Mouse (Mus musculus) E14TG2a.4 (cell line): ENCODE measurements around the gene Ptcd1.

Experiments used
- H3K27me3 ChIP-seq: 2 replicates; pipeline ENCODE4 v1.6.1; 2014; ENCODE audit warnings: low read length, control low read depth; ENCODE audit not compliant: insufficient read depth
- H3K36me3 ChIP-seq: 2 replicates; pipeline ENCODE4 v1.6.1; 2014; ENCODE audit warnings: low read length, control low read depth; ENCODE audit not compliant: insufficient read depth
- H3K4me1 ChIP-seq: replicated peaks from 2 replicates; pipeline ENCODE4 v1.6.1; 2014; ENCODE audit warnings: low read depth, low read length, control low read depth
- H3K4me3 ChIP-seq: replicated peaks from 2 replicates; pipeline ENCODE4 v1.5.1; 2014; ENCODE audit warnings: mild to moderate bottlenecking, low read length
- H3K9me3 ChIP-seq: 2 replicates; pipeline ENCODE4 v1.6.1; 2014; ENCODE audit warnings: low read length, control low read depth
- CTCF ChIP-seq: conservative IDR thresholded peaks from 2 replicates; pipeline ENCODE4 v1.5.1; 2014; ENCODE audit warnings: low read length
- NANOG ChIP-seq: IDR thresholded peaks from 2 replicates; pipeline ENCODE4 v1.6.1; 2014; ENCODE audit warnings: borderline replicate concordance, low read length, mixed read lengths
- POU5F1 ChIP-seq: IDR thresholded peaks from 2 replicates; pipeline ENCODE4 v1.6.1; 2014; ENCODE audit warnings: low read length, borderline replicate concordance

Gene Ptcd1

GRCm38 (mm10) chr5:145126580-145126979 lies 40.3 kb downstream of the Ptcd1 start:
- H3K9me3 ChIP-seq, result no peaks in the 10 kb centered on the region; the same call in 1 of the 2 replicates
- H3K27me3 ChIP-seq, result no peaks in the 10 kb centered on the region
- peaks cover 100% of the 10 kb centered on the region for H3K36me3 ChIP-seq
- no peak overlapping the region for H3K4me3 ChIP-seq
- H3K4me1 ChIP-seq, result peaks cover 73% of the 10 kb centered on the region
- TF ChIP-seq CTCF (no peak), POU5F1 (no peak), NANOG (no peak)

- H3K36me3 ChIP-seq, result peaks cover 83% of the 10 kb centered on the region
- H3K27me3 ChIP-seq, result no peaks in the 10 kb centered on the region
- H3K4me3 ChIP-seq, result no peak overlapping the region
- H3K4me1 ChIP-seq, result peaks cover 75% of the 10 kb centered on the region
- TF ChIP-seq POU5F1 (no peak), CTCF (no peak), NANOG (no peak)
- H3K9me3 ChIP-seq, result no peaks in the 10 kb centered on the region; the same call in 1 of the 2 replicates
Observed at GRCm38 (mm10) chr5:145123396-145123795, 43.5 kb downstream of the Ptcd1 start.

- peaks cover 79% of the 10 kb centered on the region for H3K4me1 ChIP-seq
- H3K27me3 ChIP-seq, result no peaks in the 10 kb centered on the region
- TF ChIP-seq CTCF, result no peak
- no peak for TF ChIP-seq POU5F1
- no peak for TF ChIP-seq NANOG
- H3K4me3 ChIP-seq, result no peak overlapping the region
- H3K36me3 ChIP-seq, result peaks cover 59% of the 10 kb centered on the region
- no peaks in the 10 kb centered on the region; the same call in 1 of the 2 replicates for H3K9me3 ChIP-seq
Observed at GRCm38 (mm10) chr5:145120921-145121320, 46.0 kb downstream of the Ptcd1 start.

GRCm38 (mm10) chr5:145119385-145119784 lies 47.5 kb downstream of the Ptcd1 start:
- peaks cover 76% of the 10 kb centered on the region for H3K4me1 ChIP-seq
- no peak for TF ChIP-seq NANOG
- peak; percentile 78 for TF ChIP-seq CTCF
- no peak for TF ChIP-seq POU5F1
- peaks cover 5% of the 10 kb centered on the region for H3K27me3 ChIP-seq
- H3K36me3 ChIP-seq, result peaks cover 44% of the 10 kb centered on the region
- no peak overlapping the region for H3K4me3 ChIP-seq
- H3K9me3 ChIP-seq, result no peaks in the 10 kb centered on the region; the same call in 1 of the 2 replicates

- Histone ChIP-seq H3K27me3 (peaks cover 9% of the 10 kb centered on the region), H3K4me3 (no peak overlapping the region), H3K36me3 (peaks cover 35% of the 10 kb centered on the region), H3K4me1 (peaks cover 76% of the 10 kb centered on the region), H3K9me3 (no peaks in the 10 kb centered on the region; the same call in 1 of the 2 replicates)
- TF ChIP-seq NANOG (no peak), POU5F1 (no peak), CTCF (no peak)
Observed at GRCm38 (mm10) chr5:145118461-145118860, 48.4 kb downstream of the Ptcd1 start.

- Histone ChIP-seq H3K9me3 (no peaks in the 10 kb centered on the region), H3K4me1 (peaks cover 74% of the 10 kb centered on the region), H3K27me3 (peaks cover 9% of the 10 kb centered on the region), H3K36me3 (peaks cover 30% of the 10 kb centered on the region), H3K4me3 (no peak overlapping the region)
- TF ChIP-seq NANOG (no peak), POU5F1 (no peak), CTCF (no peak)
Observed at GRCm38 (mm10) chr5:145118005-145118404, 48.9 kb downstream of the Ptcd1 start.

- TF ChIP-seq NANOG, result no peak
- TF ChIP-seq CTCF, result peak; percentile 82
- peak overlapping the region; percentile 7; the same call in 1 of the 2 replicates for H3K4me3 ChIP-seq
Observed at GRCm38 (mm10) chr5:145116916-145117315, 50.0 kb downstream of the Ptcd1 start.

GRCm38 (mm10) chr5:145116316-145116715 lies 50.6 kb downstream of the Ptcd1 start:
- H3K4me3 ChIP-seq, result no peak overlapping the region; the same call in 1 of the 2 replicates
- no peaks in the 10 kb centered on the region for H3K9me3 ChIP-seq
- H3K36me3 ChIP-seq, result peaks cover 13% of the 10 kb centered on the region
- TF ChIP-seq POU5F1 (no peak), NANOG (no peak), CTCF (no peak)
- peaks cover 9% of the 10 kb centered on the region for H3K27me3 ChIP-seq
- peaks cover 69% of the 10 kb centered on the region for H3K4me1 ChIP-seq

More at GRCm38 (mm10) chr5:145116916-145117315, 50.0 kb downstream of the Ptcd1 start:
- H3K27me3 ChIP-seq, result peaks cover 9% of the 10 kb centered on the region
- H3K36me3 ChIP-seq, result peaks cover 19% of the 10 kb centered on the region
- H3K4me1 ChIP-seq, result peaks cover 74% of the 10 kb centered on the region
- H3K9me3 ChIP-seq, result no peaks in the 10 kb centered on the region

- peaks cover 9% of the 10 kb centered on the region for H3K27me3 ChIP-seq
- no peak overlapping the region; the same call in 1 of the 2 replicates for H3K4me3 ChIP-seq
- H3K36me3 ChIP-seq, result peaks cover 10% of the 10 kb centered on the region
- peaks cover 64% of the 10 kb centered on the region for H3K4me1 ChIP-seq
- TF ChIP-seq POU5F1 (no peak), CTCF (no peak), NANOG (no peak)
- H3K9me3 ChIP-seq, result no peaks in the 10 kb centered on the region
Observed at GRCm38 (mm10) chr5:145115736-145116135, 51.2 kb downstream of the Ptcd1 start.
